Mouse (Mus musculus) frontal cortex, adult (tissue): ENCODE data around the gene Mxi1.
"Not testable (repeated sequence)": the region's sequence is repeated elsewhere in the genome, so short reads cannot be mapped to it uniquely, and the experiment has no call there.

Experiments used
- ATAC-seq: cut with Nextera tagmentation; 2 replicates; pipeline ENCODE4 v1.9.2; 2017; ENCODE audit warnings: mild to moderate bottlenecking, moderate library complexity, mixed read lengths; ENCODE audit not compliant: low TSS enrichment

Gene Mxi1

GRCm38 (mm10) chr19:53364551-53364950, 54.2 kb downstream of the Mxi1 start:
- peak; percentile 7; the same call in 1 of the 2 replicates for ATAC-seq

GRCm38 (mm10) chr19:53364963-53365362, 54.6 kb downstream of the Mxi1 start:
- peak; percentile 60 for ATAC-seq

- ATAC-seq = no peak
Observed at GRCm38 (mm10) chr19:53366057-53366775, 55.9 kb downstream of the Mxi1 start.

- ATAC-seq = no peak
Observed at GRCm38 (mm10) chr19:53366881-53367280, 56.6 kb downstream of the Mxi1 start.

DNA sequence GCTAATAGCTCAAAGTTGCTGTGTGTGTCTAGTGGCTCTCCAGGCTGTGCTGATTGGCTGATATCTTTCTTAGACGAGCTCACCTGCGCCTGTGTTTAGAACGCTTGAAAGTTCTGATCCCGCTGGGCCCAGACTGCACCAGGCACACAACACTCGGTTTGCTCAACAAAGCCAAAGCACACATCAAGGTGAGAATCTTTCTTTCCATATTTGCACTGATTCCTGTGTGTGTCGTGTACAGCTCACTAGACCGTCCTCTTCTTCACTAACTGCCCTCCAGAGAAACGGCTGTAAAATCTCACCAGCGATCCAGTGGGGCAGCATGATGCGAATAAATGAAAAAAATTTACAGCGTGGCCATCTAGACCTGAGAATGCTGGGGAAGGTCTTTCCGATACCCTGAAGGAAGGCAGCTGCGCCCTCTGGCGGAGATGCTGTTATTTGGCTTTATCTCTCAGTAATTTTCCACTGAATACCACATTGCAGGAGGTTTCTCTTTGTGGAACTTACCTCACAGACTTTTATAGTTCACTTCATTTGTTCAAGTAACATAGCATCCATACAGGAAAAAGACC, 59.2 kb downstream of the Mxi1 start:
- ATAC-seq = peak; percentile 57

DNA sequence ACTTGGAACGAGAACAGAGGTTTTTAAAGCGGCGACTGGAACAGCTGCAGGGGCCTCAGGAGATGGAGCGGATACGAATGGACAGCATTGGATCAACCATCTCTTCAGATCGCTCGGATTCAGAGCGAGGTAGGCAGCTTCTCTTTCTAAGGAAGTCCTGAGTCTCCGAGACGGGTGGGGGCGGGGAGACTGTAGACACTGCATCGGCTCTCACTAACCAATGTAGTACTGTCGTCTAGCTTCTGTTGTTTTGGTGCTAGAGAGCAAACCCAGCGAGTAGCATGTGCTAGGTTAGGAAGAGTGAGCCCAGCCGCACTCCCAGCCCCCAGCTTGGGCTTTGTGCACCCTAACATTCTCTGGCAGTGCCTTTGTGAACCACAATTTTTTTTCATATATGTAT, 59.9 kb downstream of the Mxi1 start:
- ATAC-seq = peak; percentile 16; the same call in 1 of the 2 replicates

- ATAC-seq = no peak
Observed at GRCm38 (mm10) chr19:53371666-53372065, 61.3 kb downstream of the Mxi1 start, which contains the start of gene Gm10197. Gene Gm10197 (minus strand): TSS chr19:53371766.

DNA sequence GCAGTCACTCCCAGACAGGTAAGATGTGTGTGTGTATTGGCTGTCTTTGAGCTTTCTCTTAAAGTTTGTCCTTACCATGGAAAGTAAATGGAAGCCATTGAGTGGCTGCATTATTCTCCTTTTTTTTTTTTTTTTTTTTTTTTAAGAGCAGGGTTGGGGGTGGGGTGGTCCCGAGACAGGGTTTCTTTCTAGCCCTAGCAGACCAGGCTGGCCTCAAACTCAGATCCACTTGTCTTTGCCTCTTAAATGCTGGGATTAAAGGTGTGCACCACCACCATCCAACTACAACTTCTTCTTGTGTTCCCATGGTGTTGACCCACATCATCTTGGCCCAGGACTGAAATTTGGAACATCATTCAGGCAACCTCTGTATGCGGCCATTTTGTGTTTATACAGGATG, 63.3 kb downstream of the Mxi1 start:
- no peak for ATAC-seq

DNA sequence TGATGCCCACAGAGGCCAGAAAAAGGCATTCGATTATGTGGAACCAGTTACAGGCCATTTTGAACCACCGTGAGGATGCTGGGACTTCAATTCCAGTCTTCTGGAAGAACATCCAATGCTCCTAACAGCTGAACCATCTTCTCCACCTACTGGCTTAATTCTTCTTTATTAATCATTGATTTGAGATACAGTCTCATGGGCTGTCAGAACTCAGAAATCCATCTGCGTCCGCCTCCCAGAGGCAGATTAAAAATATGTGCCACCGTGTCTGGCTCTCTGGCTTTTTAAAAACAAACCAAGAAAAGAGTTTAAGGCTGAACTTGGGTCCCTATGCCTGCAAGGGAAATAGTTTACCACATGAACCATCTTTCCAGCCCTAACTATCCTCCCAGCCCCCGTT, 65.0 kb downstream of the Mxi1 start:
- ATAC-seq = no peak

GRCm38 (mm10) chr19:53375816-53376215, 65.5 kb downstream of the Mxi1 start:
- ATAC-seq = no peak

DNA sequence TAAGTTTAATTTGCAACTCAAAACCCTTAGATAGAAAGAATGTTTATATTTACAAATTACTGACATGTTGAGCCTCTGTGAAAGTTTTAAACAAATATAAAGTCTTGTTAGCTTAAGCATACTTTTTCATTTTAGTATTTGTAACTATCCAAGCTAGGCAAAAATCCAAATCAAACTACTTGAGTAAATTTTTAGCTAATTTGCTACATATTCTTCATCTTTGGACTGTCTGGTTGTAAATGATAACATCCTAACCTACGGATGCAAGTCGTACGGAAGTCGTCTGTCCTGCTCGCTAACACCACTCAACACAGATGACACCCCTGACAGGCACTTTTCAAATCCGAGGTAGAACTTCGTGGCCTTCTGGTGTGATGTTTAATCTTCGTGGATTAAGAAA, 67.3 kb downstream of the Mxi1 start:
- no peak for ATAC-seq

GRCm38 (mm10) chr19:53378421-53378820, 68.1 kb downstream of the Mxi1 start:
- no peak for ATAC-seq

DNA sequence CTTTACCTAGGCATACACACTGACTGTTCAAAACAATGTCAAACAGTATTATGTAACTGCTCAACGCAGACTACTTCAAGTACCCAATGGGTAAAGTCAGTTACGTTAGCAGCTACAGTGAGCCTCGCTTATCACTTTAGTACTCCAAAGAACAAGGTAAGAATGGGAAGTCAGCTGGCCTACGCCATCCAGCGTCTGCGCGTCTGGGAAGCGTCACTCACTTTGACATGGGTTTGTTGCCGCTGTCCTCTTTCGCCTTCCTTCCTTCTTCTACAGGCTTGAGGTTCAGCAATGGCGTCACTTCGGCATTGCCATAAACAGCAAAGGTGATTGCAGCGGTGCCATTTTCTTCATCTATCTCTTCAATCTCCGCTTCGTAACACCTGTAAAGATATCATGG, 73.0 kb downstream of the Mxi1 start:
- no peak for ATAC-seq

- ATAC-seq = no peak
Observed at GRCm38 (mm10) chr19:53389417-53389816, 79.1 kb downstream of the Mxi1 start.

GRCm38 (mm10) chr19:53389851-53390431, 79.6 kb downstream of the Mxi1 start:
- peak; percentile 68 for ATAC-seq

- ATAC-seq = peak; percentile 96
Observed at GRCm38 (mm10) chr19:53390495-53391007, 80.2 kb downstream of the Mxi1 start, which contains the start of gene Smndc1. Gene Smndc1 (minus strand): TSS chr19:53390578.

GRCm38 (mm10) chr19:53391386-53391785, 81.1 kb downstream of the Mxi1 start:
- ATAC-seq = no peak

GRCm38 (mm10) chr19:53391787-53392186, 81.5 kb downstream of the Mxi1 start:
- no peak for ATAC-seq

DNA sequence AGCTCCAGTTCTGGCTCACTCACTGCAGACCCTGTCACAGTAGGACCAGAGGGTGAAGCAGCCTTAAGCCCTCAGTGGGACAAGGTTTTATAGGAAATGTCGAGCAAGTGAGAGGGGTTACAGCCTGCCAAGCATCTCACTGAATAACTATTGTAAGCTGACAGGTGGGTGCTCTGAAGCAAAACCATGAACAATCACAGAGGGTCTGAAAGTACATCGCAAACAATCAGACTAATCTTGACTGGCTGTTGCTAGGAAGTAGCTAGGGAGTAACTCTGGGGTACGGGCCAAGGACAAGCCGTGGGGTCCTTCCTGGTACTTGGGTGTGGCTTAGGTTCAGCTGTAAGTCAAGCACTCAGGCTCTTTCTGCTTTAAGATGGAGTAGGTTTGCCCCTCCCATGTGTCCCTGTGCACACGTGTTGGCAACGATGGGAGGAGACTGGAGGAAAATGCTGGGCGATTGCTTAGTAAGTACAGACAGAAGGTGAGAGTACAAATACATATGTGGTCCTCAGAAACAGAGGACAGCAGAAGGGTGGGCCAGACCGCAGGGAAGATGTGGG, 82.5 kb downstream of the Mxi1 start:
- no peak for ATAC-seq

GRCm38 (mm10) chr19:53393646-53394045, 83.3 kb downstream of the Mxi1 start:
- no peak for ATAC-seq

DNA sequence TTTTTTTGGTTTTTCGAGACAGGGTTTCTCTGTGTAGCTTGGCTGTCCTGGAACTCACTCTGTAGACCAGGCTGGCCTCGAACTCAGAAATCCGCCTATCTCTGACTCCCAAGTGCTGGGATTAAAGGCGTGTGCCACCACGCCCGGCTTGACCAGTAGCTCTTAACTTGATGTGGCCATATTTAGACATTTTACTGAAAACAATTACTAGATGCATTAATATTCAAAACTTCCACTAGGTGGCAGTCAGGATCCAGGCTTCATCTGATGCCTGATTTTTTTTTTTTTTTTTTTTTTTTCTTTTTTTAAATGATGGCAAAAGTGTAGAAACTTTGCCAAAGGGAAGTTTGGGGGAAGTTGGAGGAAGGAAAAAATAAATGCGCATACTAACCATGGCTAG, 84.2 kb downstream of the Mxi1 start:
- ATAC-seq = no peak

DNA sequence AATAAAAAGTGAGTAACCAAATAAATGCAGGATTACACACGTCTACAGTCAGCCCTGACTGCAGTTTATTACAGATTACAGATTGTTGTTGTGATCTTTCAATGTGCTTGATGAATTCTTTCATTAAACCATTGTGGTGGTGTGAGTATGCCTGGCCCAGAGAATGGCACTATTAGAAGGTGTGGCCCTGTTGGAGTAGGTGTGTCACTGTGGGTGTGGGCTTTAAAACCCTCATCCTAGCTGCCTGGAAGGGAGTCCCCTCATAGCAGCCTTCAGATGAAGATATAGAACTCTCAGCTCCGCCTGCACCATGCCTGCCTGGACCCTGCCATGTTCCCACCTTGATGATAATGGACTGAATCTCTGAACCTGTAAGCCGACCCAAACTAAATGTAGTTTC, 84.6 kb downstream of the Mxi1 start:
- ATAC-seq = not testable (repeated sequence)

- ATAC-seq = not testable (repeated sequence)
Observed at GRCm38 (mm10) chr19:53395805-53396204, 85.5 kb downstream of the Mxi1 start.
